Mouse (Mus musculus) CD4-positive, CD25-positive, alpha-beta regulatory T cell, adult 9 weeks (primary cell): ENCODE data around the gene Olfr323. TPM values are rescaled to one million over a fixed set of nuclear protein-coding genes. Genes with fewer than 3 reads are reported as not detected.

Source experiments
- polyA plus RNA-seq: library from polyadenylated mRNA; unstranded; fragments of 100-300 nt; shearing (Covaris generic); gene quantifications from one replicate; pipeline ENCODE4 v1.2.1, GENCODE M21; 2017

The Olfr323 gene
- not detected for polyA plus RNA-seq

GRCm38 (mm10) chr11:58630401-58630800 is at the start of gene Olfr323:
Olfr323 (minus strand) TSS chr11:58630501.

GRCm38 (mm10) chr11:58658596-58658995 is 28.3 kb upstream of the Olfr323 start, which contains the start of gene Olfr322:
Olfr322 (plus strand) TSS chr11:58658782.

GRCm38 (mm10) chr11:58640272-58640867 is 10.1 kb upstream of the Olfr323 start, which contains the start of gene Trim58:
Trim58 (plus strand) TSS chr11:58640465.

GRCm38 (mm10) chr11:58615975-58616374 is 14.3 kb downstream of the Olfr323 start, which contains the start of gene 2210407C18Rik:
2210407C18Rik (minus strand) TSS chr11:58616075.

GRCm38 (mm10) chr11:58594814-58595213 is 35.5 kb downstream of the Olfr323 start, which contains the start of gene Olfr324:
Olfr324 (plus strand) TSS chr11:58595114.

GRCm38 (mm10) chr11:58577430-58577829 is 52.9 kb downstream of the Olfr323 start, which contains the start of gene Olfr325:
Olfr325 (plus strand) TSS chr11:58577730.

Other genes with a start within 250 kb of the Olfr323 start
- gene 1810065E05Rik, start 209.4 kb downstream of the Olfr323 start, polyA plus RNA-seq = not detected
- not detected for gene Gm12253, start 197.9 kb downstream of the Olfr323 start, polyA plus RNA-seq
- not detected for gene Lypd9, start 177.6 kb downstream of the Olfr323 start, polyA plus RNA-seq
- not detected for gene Olfr30, start 168.2 kb downstream of the Olfr323 start, polyA plus RNA-seq
- gene Olfr332, start 137.9 kb downstream of the Olfr323 start, polyA plus RNA-seq = not detected
- gene Olfr331, start 127.9 kb downstream of the Olfr323 start, polyA plus RNA-seq = not detected
- not detected for gene Olfr330, start 95.7 kb downstream of the Olfr323 start, polyA plus RNA-seq
- gene Olfr329-ps, start 84.1 kb downstream of the Olfr323 start, polyA plus RNA-seq = not detected
- gene Olfr328, start 74.9 kb downstream of the Olfr323 start, polyA plus RNA-seq = not detected
- not detected for gene Olfr224, start 59.9 kb downstream of the Olfr323 start, polyA plus RNA-seq
- gene Olfr325, start 52.8 kb downstream of the Olfr323 start, polyA plus RNA-seq = not detected
- gene Olfr324, start 35.4 kb downstream of the Olfr323 start, polyA plus RNA-seq = not detected
- gene 2210407C18Rik, start 14.4 kb downstream of the Olfr323 start, polyA plus RNA-seq = not detected
- not detected for gene Trim58, start 10.0 kb upstream of the Olfr323 start, polyA plus RNA-seq
- gene Olfr322, start 28.3 kb upstream of the Olfr323 start, polyA plus RNA-seq = not detected
- gene Olfr320, start 50.6 kb upstream of the Olfr323 start, polyA plus RNA-seq = not detected
- gene Olfr319, start 68.7 kb upstream of the Olfr323 start, polyA plus RNA-seq = not detected
- gene Olfr318, start 93.5 kb upstream of the Olfr323 start, polyA plus RNA-seq = 0.09 TPM
- not detected for gene Olfr317, start 108.7 kb upstream of the Olfr323 start, polyA plus RNA-seq
- gene Olfr316, start 122.2 kb upstream of the Olfr323 start, polyA plus RNA-seq = not detected
- gene Olfr315, start 142.7 kb upstream of the Olfr323 start, polyA plus RNA-seq = not detected
- 0.10 TPM for gene Olfr314, start 152.5 kb upstream of the Olfr323 start, polyA plus RNA-seq
- not detected for gene Fam183b, start 171.5 kb upstream of the Olfr323 start, polyA plus RNA-seq
- not detected for gene Olfr313, start 184.5 kb upstream of the Olfr323 start, polyA plus RNA-seq
- gene Olfr312, start 198.7 kb upstream of the Olfr323 start, polyA plus RNA-seq = not detected
- not detected for gene Olfr311, start 208.8 kb upstream of the Olfr323 start, polyA plus RNA-seq
- gene Gm12258, start 216.7 kb upstream of the Olfr323 start, polyA plus RNA-seq = 10.2 TPM
- 14.1 TPM for gene 2810021J22Rik, start 236.7 kb upstream of the Olfr323 start, polyA plus RNA-seq